Mouse (Mus musculus): Measurements from ENCODE around the gene Supt3. TPM values are rescaled to one million over a fixed set of nuclear protein-coding genes. Genes with fewer than 3 reads are reported as not detected.

The Supt3 gene
- total RNA-seq, 2 experiments from 2014 or later, result 12.9 to 13.7 TPM

Other genes with a start within 250 kb of the Supt3 start
- gene Runx2, start 37.6 kb downstream of the Supt3 start, total RNA-seq (2021), result 1 to 10 TPM; 7.1 to 8.9 TPM

Measured in left cerebral cortex, postnatal 36 days (tissue).